Mouse (Mus musculus) heart, adult 2 months (tissue): ENCODE measurements around the gene Atp13a3. TPM values are rescaled to one million over a fixed set of nuclear protein-coding genes. Genes with fewer than 3 reads are reported as not detected.

Source experiments
- DNase-seq, 2 experiments: peaks; one replicate each; pipeline ENCODE4 v3.0.0; 2021
- H3K27ac ChIP-seq: fragments of 200-600 bp; 2 replicates; pipeline ENCODE4 v1.8.1; 2022
- H3K27me3 ChIP-seq: fragments of 200-500 bp; 2 replicates; pipeline ENCODE4 v1.6.1; 2012; ENCODE audit warnings: mild to moderate bottlenecking, low read length, inconsistent platforms, mixed read lengths; ENCODE audit not compliant: control insufficient read depth, insufficient read depth
- H3K36me3 ChIP-seq: fragments of 200-500 bp; 2 replicates; pipeline ENCODE4 v1.6.1; 2012; ENCODE audit warnings: low read length, inconsistent platforms; ENCODE audit not compliant: control insufficient read depth, insufficient read depth
- H3K4me1 ChIP-seq: fragments of 200-500 bp; 2 replicates; pipeline ENCODE4 v1.6.1; 2011; ENCODE audit warnings: low read length; ENCODE audit not compliant: control insufficient read depth, insufficient read depth
- H3K4me3 ChIP-seq: fragments of 200-600 bp; 2 replicates; pipeline ENCODE4 v1.8.1; 2022
- H3K79me2 ChIP-seq: fragments of 200-500 bp; replicated peaks from 2 replicates; pipeline ENCODE4 v1.6.1; 2012; ENCODE audit warnings: mild to moderate bottlenecking, inconsistent platforms, low read length, moderate library complexity, mixed read lengths; ENCODE audit not compliant: control insufficient read depth, insufficient read depth
- H3K9ac ChIP-seq: fragments of 200-500 bp; 2 replicates; pipeline ENCODE4 v1.6.1; 2012; ENCODE audit warnings: low read depth, mild to moderate bottlenecking, control low read depth, inconsistent platforms, low read length, mixed read lengths
- CTCF ChIP-seq: fragments of 200-600 bp; IDR thresholded peaks from 2 replicates; pipeline ENCODE4 v1.8.1; 2022; ENCODE audit warnings: antibody characterized with exemption, mild to moderate bottlenecking, moderate library complexity
- EP300 ChIP-seq: fragments of 200-500 bp; IDR thresholded peaks from 2 replicates; pipeline ENCODE4 v1.6.1; 2011; ENCODE audit warnings: low read depth, low read length, control low read depth; ENCODE audit not compliant: insufficient read depth
- POLR2A ChIP-seq: fragments of 200-500 bp; IDR thresholded peaks from 2 replicates; pipeline ENCODE4 v1.6.1; 2011; ENCODE audit warnings: mild to moderate bottlenecking, low read depth, low read length, control low read depth; ENCODE audit not compliant: insufficient read depth
- WGBS: fragments of 180-500 bp; shearing (Covaris S2); methylation state at CpG from one replicate; pipeline ENCODE4 v1.1.7; 2018; 5-methylcytosine and 5-hydroxymethylcytosine counted together
- intact Hi-C: fragments of 180-260 bp; cut with DNase I; formaldehyde crosslinking; loops from one replicate; pipeline ENCODE4 v1.15.1; 2025
- polyA plus RNA-seq: library from polyadenylated mRNA; depleted of rRNA; stranded (reverse); fragments of >200 nt; gene quantifications from 2 replicates; pipeline ENCODE4 v1.2.3, GENCODE M21; 2012
- total RNA-seq, 2 experiments: library from RNA; stranded (reverse); gene quantifications; 2 replicates each; pipeline ENCODE4 v1.2.3; 2021

The Atp13a3 gene
- total and polyA plus RNA-seq, 3 experiments = 10.6 to 54.7 (median 48.2) TPM

DNA sequence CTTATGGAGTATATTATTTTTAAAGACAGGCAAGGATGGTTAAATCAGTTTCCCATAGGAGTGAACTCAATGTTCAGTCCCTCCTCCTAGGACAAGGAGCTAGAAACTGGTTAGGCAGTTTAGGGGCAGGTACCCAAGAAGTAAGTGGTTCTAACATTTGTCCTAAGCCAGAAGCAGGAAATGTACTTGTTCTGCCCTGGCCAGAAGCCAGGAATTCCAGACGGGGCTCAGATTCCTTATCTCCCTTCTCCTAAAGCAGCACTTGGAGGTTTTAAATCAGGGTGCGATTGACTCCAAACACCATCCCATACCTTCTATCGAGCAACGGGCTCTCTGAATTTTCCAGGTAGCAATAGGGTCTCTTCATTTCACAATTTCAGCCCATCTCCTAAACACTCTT lies 29.6 kb upstream of the Atp13a3 start:
- Histone ChIP-seq H3K27me3 (no peaks in the 10 kb centered on the region), H3K36me3 (no peaks in the 10 kb centered on the region), H3K9ac (no peak overlapping the region), H3K27ac (no peak overlapping the region), H3K4me1 (no peaks in the 10 kb centered on the region), H3K4me3 (no peak overlapping the region), H3K79me2 (no peaks in the 10 kb centered on the region)
- 14% methylated on average over 4 of the region's 4 CpGs for WGBS
- TF ChIP-seq POLR2A (no peak), EP300 (no peak), CTCF (no peak)
- intact Hi-C loops = no loop called here
- DNase-seq = no peak

DNA sequence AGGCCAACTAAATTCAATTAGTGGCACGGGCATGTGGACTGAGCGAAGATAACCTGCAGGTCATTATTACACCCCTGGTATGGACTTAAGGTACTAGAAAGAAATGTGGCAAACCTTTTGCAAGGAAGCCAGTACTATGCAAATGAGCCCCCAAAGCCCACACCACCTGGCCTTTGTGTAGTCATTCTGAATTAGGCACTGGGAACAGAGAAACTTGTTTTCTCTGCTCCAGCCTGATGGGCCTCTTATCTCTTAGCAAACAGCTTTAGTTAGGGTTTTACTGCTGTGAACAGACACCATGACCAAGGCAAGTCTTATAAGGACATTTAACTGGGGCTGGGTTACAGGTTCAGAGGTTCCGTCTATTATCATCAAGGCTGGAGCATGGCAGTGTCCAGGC lies 27.4 kb upstream of the Atp13a3 start:
- WGBS = 89% methylated on average over 3 of the region's 3 CpGs
- DNase-seq = no peak
- intact Hi-C loops = no loop called here
- no peak overlapping the region for H3K4me3 ChIP-seq
- H3K4me1 ChIP-seq = no peaks in the 10 kb centered on the region
- no peaks in the 10 kb centered on the region for H3K36me3 ChIP-seq
- H3K9ac ChIP-seq = no peak overlapping the region
- H3K79me2 ChIP-seq = no peaks in the 10 kb centered on the region
- TF ChIP-seq EP300 (no peak), CTCF (no peak), POLR2A (no peak)
- no peak overlapping the region for H3K27ac ChIP-seq
- H3K27me3 ChIP-seq = no peaks in the 10 kb centered on the region

DNA sequence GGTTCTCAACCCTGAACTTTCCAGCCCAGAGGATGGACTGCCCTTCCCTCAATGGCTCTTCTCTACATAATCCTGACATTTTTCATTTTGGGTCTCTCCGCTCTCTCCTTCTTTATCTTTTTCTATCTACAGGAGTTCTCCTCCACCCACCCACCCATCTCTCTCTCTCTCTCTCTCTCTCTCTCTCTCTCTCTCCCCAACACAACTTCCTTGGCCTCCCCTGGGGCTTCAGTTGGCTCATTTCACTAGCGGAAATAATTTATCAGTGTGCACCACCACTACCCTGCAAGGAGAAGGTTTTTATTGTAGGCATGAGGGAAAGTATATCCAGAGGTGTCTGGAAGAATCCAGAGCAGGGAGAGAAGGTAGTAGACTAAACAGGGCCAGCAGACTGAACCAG lies 26.3 kb upstream of the Atp13a3 start:
- no peaks in the 10 kb centered on the region for H3K79me2 ChIP-seq
- H3K9ac ChIP-seq = no peak overlapping the region
- intact Hi-C loops = no loop called here
- no peaks in the 10 kb centered on the region for H3K36me3 ChIP-seq
- no peaks in the 10 kb centered on the region for H3K27me3 ChIP-seq
- no peak overlapping the region for H3K4me3 ChIP-seq
- no peak overlapping the region for H3K27ac ChIP-seq
- no peak for DNase-seq
- 80% methylated on average over 2 of the region's 2 CpGs for WGBS
- H3K4me1 ChIP-seq = no peaks in the 10 kb centered on the region
- TF ChIP-seq CTCF (no peak), POLR2A (no peak), EP300 (no peak)

DNA sequence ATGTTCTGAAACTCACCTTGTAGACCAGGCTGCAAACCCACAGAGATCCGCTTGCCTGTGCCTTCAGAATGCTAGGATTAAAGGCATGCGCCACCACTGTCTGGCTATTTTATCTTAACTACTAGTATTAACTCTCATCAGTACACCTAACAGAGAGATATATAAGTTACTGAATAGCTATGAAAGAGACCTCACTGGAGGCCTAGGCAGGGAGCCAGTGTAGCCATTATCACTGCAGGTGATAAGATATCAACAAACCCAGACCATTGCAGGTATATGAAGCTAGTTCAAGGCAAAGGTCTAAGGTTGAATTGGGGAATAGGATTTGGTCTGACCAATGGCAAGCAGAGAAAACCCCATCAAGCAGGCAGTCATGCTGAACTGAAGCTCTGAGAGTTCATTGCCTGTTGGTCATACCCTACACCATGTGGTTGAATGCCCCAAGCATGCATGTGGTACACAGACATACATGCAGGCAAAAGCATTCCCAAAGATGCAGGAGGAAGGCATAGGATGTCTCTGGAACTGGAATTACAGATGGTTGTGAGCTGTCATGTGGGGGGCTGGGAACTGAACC lies 24.8 kb upstream of the Atp13a3 start:
- no peaks in the 10 kb centered on the region for H3K27me3 ChIP-seq
- TF ChIP-seq POLR2A (no peak), CTCF (no peak), EP300 (no peak)
- H3K36me3 ChIP-seq = no peaks in the 10 kb centered on the region
- H3K79me2 ChIP-seq = no peaks in the 10 kb centered on the region
- 97% methylated on average over 2 of the region's 2 CpGs for WGBS
- no peak overlapping the region for H3K9ac ChIP-seq
- no peaks in the 10 kb centered on the region for H3K4me1 ChIP-seq
- H3K4me3 ChIP-seq = no peak overlapping the region
- intact Hi-C loops = no loop called here
- DNase-seq = no peak
- no peak overlapping the region for H3K27ac ChIP-seq

DNA sequence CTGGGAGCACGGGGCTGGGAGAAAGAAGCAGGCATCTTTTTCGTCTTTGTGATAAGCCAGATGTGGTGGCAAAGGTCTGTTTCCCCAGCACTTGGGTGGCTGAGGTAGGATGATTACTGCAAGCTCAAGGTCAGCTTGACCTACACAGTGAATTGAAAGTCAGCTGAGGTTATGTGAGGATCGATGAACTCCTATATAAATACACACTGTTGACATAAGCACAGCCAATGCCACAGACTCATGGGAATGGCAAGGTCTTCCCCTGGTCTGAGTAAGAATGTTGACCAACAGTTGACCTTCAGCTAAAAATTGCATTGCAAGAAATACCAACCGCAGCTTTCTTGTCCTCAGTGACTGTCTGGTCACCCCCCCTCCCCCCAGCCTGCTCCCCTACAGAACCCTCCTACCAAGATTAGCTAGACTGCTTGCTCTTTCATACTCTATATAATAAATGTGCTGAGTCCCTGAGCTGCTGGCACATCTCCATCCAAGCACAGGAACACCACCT lies 23.0 kb upstream of the Atp13a3 start:
- Histone ChIP-seq H3K4me1 (no peaks in the 10 kb centered on the region), H3K79me2 (no peaks in the 10 kb centered on the region), H3K27me3 (no peaks in the 10 kb centered on the region), H3K9ac (no peak overlapping the region), H3K27ac (no peak overlapping the region), H3K4me3 (no peak overlapping the region), H3K36me3 (no peaks in the 10 kb centered on the region)
- no peak for DNase-seq
- intact Hi-C loops = no loop called here
- 61% methylated on average over 4 of the region's 4 CpGs for WGBS
- TF ChIP-seq EP300 (no peak), POLR2A (no peak), CTCF (no peak)

DNA sequence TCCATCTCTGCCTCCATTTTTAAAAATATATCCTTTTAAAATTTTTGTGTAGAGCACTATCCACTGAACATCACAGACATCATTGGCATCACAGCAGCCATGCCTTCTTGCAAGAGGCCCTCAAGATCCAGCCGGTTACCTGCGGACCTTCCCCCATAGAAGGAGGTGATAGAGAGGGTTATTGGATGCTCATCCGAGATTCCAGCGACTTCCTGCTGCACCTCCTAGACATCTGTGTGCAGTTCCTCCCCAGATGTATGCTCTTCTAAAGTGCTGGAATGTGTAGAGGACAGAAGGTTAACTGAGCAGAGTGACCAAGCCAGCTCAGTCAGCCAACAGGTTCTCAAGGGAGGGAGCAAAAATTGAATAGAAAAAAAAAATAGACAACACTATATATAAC lies 21.7 kb upstream of the Atp13a3 start:
- no peak for DNase-seq
- Histone ChIP-seq H3K27ac (no peak overlapping the region), H3K4me1 (no peaks in the 10 kb centered on the region), H3K4me3 (no peak overlapping the region), H3K79me2 (no peaks in the 10 kb centered on the region), H3K36me3 (no peaks in the 10 kb centered on the region), H3K9ac (no peak overlapping the region), H3K27me3 (no peaks in the 10 kb centered on the region)
- intact Hi-C loops = no loop called here
- WGBS = 66% methylated on average over 4 of the region's 4 CpGs
- TF ChIP-seq POLR2A = no peak
- no peak for TF ChIP-seq EP300
- TF ChIP-seq CTCF = no peak
